8 mouse cellular contexts compared by ENCODE assay signal in genomic region chr7:46845978-46846485, GRCm38 (mm10). TPM values are rescaled to one million over a fixed set of nuclear protein-coding genes. Genes with fewer than 3 reads are reported as not detected.
A peak's percentile ranks its signal among the peaks of the same experiment; 100 is the strongest.
DNase-seq lines count a peak whose midpoint lies in the region; ATAC-seq lines count a peak whose summit lies in the region.

No protein-coding gene starts in this region.

- peak overlapping the region; percentile 92 for H3K27ac ChIP-seq in hindbrain, embryonic 16.5 days (ENCODE audit: low read depth, low read length)
- peak overlapping the region; percentile 99 for H3K27ac ChIP-seq in lung, embryonic 16.5 days (ENCODE audit: low read length)

- H3K27me3 ChIP-seq in erythroblast, embryonic 14.5 days (ENCODE audit: control insufficient read depth), result peaks cover 2% of the 10 kb centered on the region; the same call in 1 of the 2 replicates
- no peaks in the 10 kb centered on the region for H3K27me3 ChIP-seq in hindbrain, embryonic 16.5 days (replicated peaks; ENCODE audit: control insufficient read depth, insufficient read depth, low read length)
- H3K27me3 ChIP-seq in lung, embryonic 16.5 days (ENCODE audit: control insufficient read depth, insufficient read depth, low read depth, low read length), result no peaks in the 10 kb centered on the region

- DNase-seq in layer of hippocampus, adult 11-12 months (ENCODE audit: low spot score), result peak; percentile 48
- no peak for DNase-seq in layer of hippocampus, adult 9-11 months
- peak; percentile 64 for DNase-seq in R1 (ENCODE audit: low read depth, low spot score)
- peak; percentile 21 for DNase-seq in right cerebral cortex, postnatal 14 days
- DNase-seq in Muller cell, postnatal 12 days (ENCODE audit: inconsistent ontology term), result no peak

- H3K36me3 ChIP-seq in erythroblast, embryonic 14.5 days (ENCODE audit: control insufficient read depth), result peaks cover 25% of the 10 kb centered on the region
- peaks cover 16% of the 10 kb centered on the region for H3K36me3 ChIP-seq in hindbrain, embryonic 16.5 days (ENCODE audit: control insufficient read depth, insufficient read depth, low read length)
- H3K36me3 ChIP-seq in lung, embryonic 16.5 days (ENCODE audit: control insufficient read depth, insufficient read depth, low read length), result peaks cover 28% of the 10 kb centered on the region

- ATAC-seq in hindbrain, embryonic 16.5 days, result peak; percentile 50
- no peak for ATAC-seq in lung, embryonic 16.5 days (ENCODE audit: low read depth)

- WGBS in hindbrain, embryonic 16.5 days, result under 1% methylated on average over 35 of the region's 36 CpGs
- WGBS in lung, embryonic 16.5 days, result 0% methylated on average over 36 of the region's 36 CpGs

- peak overlapping the region; percentile 89 for H3K4me2 ChIP-seq in hindbrain, embryonic 16.5 days (ENCODE audit: low read length)
- peak overlapping the region; percentile 92 for H3K4me2 ChIP-seq in lung, embryonic 16.5 days (ENCODE audit: low read depth, low read length)

- H3K9me3 ChIP-seq in erythroblast, embryonic 14.5 days (ENCODE audit: control insufficient read depth, low read length), result no peaks in the 10 kb centered on the region
- no peaks in the 10 kb centered on the region for H3K9me3 ChIP-seq in hindbrain, embryonic 16.5 days (ENCODE audit: control insufficient read depth, low read length)
- no peaks in the 10 kb centered on the region for H3K9me3 ChIP-seq in lung, embryonic 16.5 days (ENCODE audit: control insufficient read depth, low read length)

- peak overlapping the region; percentile 81 for H3K4me3 ChIP-seq in erythroblast, embryonic 14.5 days (replicated peaks)
- peak overlapping the region; percentile 89 for H3K4me3 ChIP-seq in hindbrain, embryonic 16.5 days (ENCODE audit: low read length)
- H3K4me3 ChIP-seq in lung, embryonic 16.5 days (ENCODE audit: low read length), result peak overlapping the region; percentile 97

- H3K4me1 ChIP-seq in erythroblast, embryonic 14.5 days (ENCODE audit: control insufficient read depth), result peaks cover 30% of the 10 kb centered on the region
- peaks cover 8% of the 10 kb centered on the region for H3K4me1 ChIP-seq in hindbrain, embryonic 16.5 days (ENCODE audit: control insufficient read depth, insufficient read depth, low read depth, low read length)
- peaks cover 27% of the 10 kb centered on the region for H3K4me1 ChIP-seq in lung, embryonic 16.5 days (replicated peaks; ENCODE audit: control insufficient read depth, insufficient read depth, low read length)

- H3K9ac ChIP-seq in hindbrain, embryonic 16.5 days (ENCODE audit: low read depth, low read length), result peak overlapping the region; percentile 95
- H3K9ac ChIP-seq in lung, embryonic 16.5 days (ENCODE audit: low read length), result peak overlapping the region; percentile 100

RNA-seq across cellular contexts. Expression of gene Ldha, which starts 4.8 kb away (rescaled TPM):
- polyA plus RNA-seq in erythroblast, embryonic 14.5 days (2012), result 12.0 and 18.0 TPM in 2 replicates
- 894 and 950 TPM in 2 replicates for polyA plus RNA-seq in hindbrain, embryonic 16.5 days (2015; fragmentation: Nextera tagmentation; extraction: Ambion mirVana)
- 1,668 and 1,763 TPM in 2 replicates for polyA plus RNA-seq in lung, embryonic 16.5 days (2015; fragmentation: Nextera tagmentation; extraction: Ambion mirVana)

RNA-seq across cellular contexts. Expression of gene Ldhc, which starts 15.0 kb away (rescaled TPM):
- 0.04 TPM in 1 of 2 replicates, not detected in the other for polyA plus RNA-seq in erythroblast, embryonic 14.5 days (2012)
- 0.25 and 0.55 TPM in 2 replicates for polyA plus RNA-seq in hindbrain, embryonic 16.5 days (2015; fragmentation: Nextera tagmentation; extraction: Ambion mirVana)
- 0.14 and 0.67 TPM in 2 replicates for polyA plus RNA-seq in lung, embryonic 16.5 days (2015; fragmentation: Nextera tagmentation; extraction: Ambion mirVana)

RNA-seq across cellular contexts. Expression of gene Gtf2h1, which starts 50.1 kb away (rescaled TPM):
- polyA plus RNA-seq in erythroblast, embryonic 14.5 days (2012), result 0.99 and 1.7 TPM in 2 replicates
- 41.0 and 41.2 TPM in 2 replicates for polyA plus RNA-seq in hindbrain, embryonic 16.5 days (2015; fragmentation: Nextera tagmentation; extraction: Ambion mirVana)
- 40.6 and 41.7 TPM in 2 replicates for polyA plus RNA-seq in lung, embryonic 16.5 days (2015; fragmentation: Nextera tagmentation; extraction: Ambion mirVana)

RNA-seq across cellular contexts. Expression of gene Hps5, which starts 50.2 kb away (rescaled TPM):
- 0.09 TPM in 2 replicates for polyA plus RNA-seq in erythroblast, embryonic 14.5 days (2012)
- polyA plus RNA-seq in hindbrain, embryonic 16.5 days (2015; fragmentation: Nextera tagmentation; extraction: Ambion mirVana), result 9.7 and 12.6 TPM in 2 replicates
- polyA plus RNA-seq in lung, embryonic 16.5 days (2015; fragmentation: Nextera tagmentation; extraction: Ambion mirVana), result 21.4 and 23.5 TPM in 2 replicates

Comparison
In these comparisons a context has a peak if more than half of its experiments do, and no peak if none do; other contexts are left out.
1. DNase-seq: peak in layer of hippocampus, adult 11-12 months (single experiment), R1 (single experiment) and right cerebral cortex, postnatal 14 days (single experiment); none in layer of hippocampus, adult 9-11 months (single experiment) and Muller cell, postnatal 12 days (single experiment).
2. RNA of gene Ldha, which starts 4.8 kb away (polyA plus RNA-seq): 1,668 to 1,763 TPM in lung, embryonic 16.5 days and 894 to 950 TPM in hindbrain, embryonic 16.5 days; 12.0 to 18.0 TPM in erythroblast, embryonic 14.5 days; every median in the first group is over 10 times any median in the second.
3. RNA of gene Gtf2h1, which starts 50.1 kb away (polyA plus RNA-seq): 41.0 to 41.2 TPM in hindbrain, embryonic 16.5 days and 40.6 to 41.7 TPM in lung, embryonic 16.5 days; 0.99 to 1.7 TPM in erythroblast, embryonic 14.5 days; every median in the first group is over 10 times any median in the second.
4. Peak in every context shown above with its lines, with median percentiles within 50 percentile points of each other: H3K4me3 ChIP-seq.